Mouse (Mus musculus) CH12.LX (cell line): Measurements from ENCODE around the gene Rab25. TPM values are rescaled to one million over a fixed set of nuclear protein-coding genes. Genes with fewer than 3 reads are reported as not detected.

ENCODE experiments used
- DNase-seq: peaks from one replicate; pipeline ENCODE4 v3.0.0-alpha.2; 2013; ENCODE audit errors: extremely low read depth
- H3K27ac ChIP-seq: 2 replicates; pipeline ENCODE4 v1.5.1; 2012; ENCODE audit warnings: low read depth, mild to moderate bottlenecking, control low read depth, moderate library complexity; ENCODE audit not compliant: insufficient read depth
- H3K27me3 ChIP-seq: replicated peaks from 2 replicates; pipeline ENCODE3; 2012; ENCODE audit warnings: inconsistent platforms
- H3K36me3 ChIP-seq, 2 experiments: replicated peaks in 1 of 2; 2 replicates each; pipeline versions ENCODE3 to v1.6.1; 2012; ENCODE audit warnings: inconsistent platforms in 1 of 2, low read length in 1 of 2, mild to moderate bottlenecking in 1 of 2, mixed read lengths in 1 of 2, moderate library complexity in 1 of 2; ENCODE audit not compliant: control insufficient read depth in 1 of 2, insufficient read depth in 1 of 2
- H3K4me1 ChIP-seq, 2 experiments: 2 replicates each; pipeline ENCODE4 v1.6.1; 2012; ENCODE audit warnings: inconsistent platforms in 1 of 2, moderate library complexity in 1 of 2; ENCODE audit not compliant: insufficient read depth in 2 of 2, control insufficient read depth in 1 of 2
- H3K4me2 ChIP-seq: 2 replicates; pipeline ENCODE4 v1.6.1; 2012; ENCODE audit warnings: low read depth, mild to moderate bottlenecking, control low read depth; ENCODE audit not compliant: poor library complexity, insufficient read depth, severe bottlenecking
- H3K4me3 ChIP-seq, 3 experiments: fragments of 150-350 bp in 1 of 3; sonication (generic) in 1 of 3; replicated peaks in 1 of 3; 2 replicates each; pipeline versions ENCODE3 to v1.5.1; 2011 to 2012; ENCODE audit warnings: low read depth in 2 of 3, low read length in 2 of 3, mild to moderate bottlenecking in 2 of 3, moderate library complexity in 2 of 3, control low read depth in 1 of 3, improper control_type of control experiment in 1 of 3, inconsistent platforms in 1 of 3, mixed read lengths in 1 of 3; ENCODE audit not compliant: poor library complexity in 1 of 3
- H3K79me2 ChIP-seq: replicated peaks from 2 replicates; pipeline ENCODE4 v1.6.1; 2012; ENCODE audit warnings: mild to moderate bottlenecking, moderate library complexity; ENCODE audit not compliant: control insufficient read depth, poor library complexity, insufficient read depth, severe bottlenecking; ENCODE audit errors: extremely low read depth
- H3K9ac ChIP-seq: 2 replicates; pipeline ENCODE4 v1.6.1; 2012; ENCODE audit warnings: low read depth, mild to moderate bottlenecking, control low read depth, moderate library complexity; ENCODE audit not compliant: insufficient read depth
- H3K9me3 ChIP-seq: replicated peaks from 2 replicates; pipeline ENCODE3; 2012; ENCODE audit warnings: low read length, inconsistent platforms, mixed read lengths
- CTCF ChIP-seq, 2 experiments: IDR thresholded peaks in 1 of 2; conservative IDR thresholded peaks in 1 of 2; 2 replicates each; pipeline ENCODE4 v1.5.1; 2011 to 2012; ENCODE audit warnings: low read depth in 2 of 2, low read length in 2 of 2, improper control_type of control experiment in 1 of 2, inconsistent platforms in 1 of 2, mild to moderate bottlenecking in 1 of 2, moderate library complexity in 1 of 2
- E2F4 ChIP-seq: IDR thresholded peaks from 2 replicates; pipeline ENCODE4 v1.6.1; 2011; ENCODE audit warnings: low read depth, low read length, improper control_type of control experiment; ENCODE audit not compliant: insufficient replicate concordance
- ELF1 ChIP-seq: IDR thresholded peaks from 2 replicates; pipeline ENCODE4 v1.6.1; 2014; ENCODE audit warnings: low read depth, mild to moderate bottlenecking, inconsistent platforms, low read length, improper control_type of control experiment
- HCFC1 ChIP-seq: IDR thresholded peaks from 2 replicates; pipeline ENCODE4 v1.6.1; 2012; ENCODE audit warnings: low read depth, mild to moderate bottlenecking, inconsistent platforms, low read length, improper control_type of control experiment
- IRF4 ChIP-seq: IDR thresholded peaks from 2 replicates; pipeline ENCODE4 v1.6.1; 2014; ENCODE audit warnings: low read depth, mild to moderate bottlenecking, inconsistent platforms, low read length, improper control_type of control experiment
- MAX ChIP-seq: IDR thresholded peaks from 2 replicates; pipeline ENCODE4 v1.6.1; 2011; ENCODE audit warnings: low read length, improper control_type of control experiment
- MEF2A ChIP-seq: IDR thresholded peaks from 2 replicates; pipeline ENCODE4 v1.6.1; 2014; ENCODE audit warnings: low read depth, mild to moderate bottlenecking, inconsistent platforms, low read length, improper control_type of control experiment, borderline replicate concordance
- MXI1 ChIP-seq: IDR thresholded peaks from 2 replicates; pipeline ENCODE4 v1.6.1; 2011; ENCODE audit warnings: mild to moderate bottlenecking, low read depth, low read length, improper control_type of control experiment
- MYC ChIP-seq: IDR thresholded peaks from 2 replicates; pipeline ENCODE4 v1.6.1; 2011; ENCODE audit warnings: low read depth, mild to moderate bottlenecking, improper control_type of control experiment, low read length
- NELFE ChIP-seq: IDR thresholded peaks from 2 replicates; pipeline ENCODE4 v1.6.1; 2011; ENCODE audit warnings: low read depth, low read length, improper control_type of control experiment
- NRF1 ChIP-seq: IDR thresholded peaks from 2 replicates; pipeline ENCODE4 v1.6.1; 2014; ENCODE audit warnings: low read depth, mild to moderate bottlenecking, inconsistent platforms, low read length, improper control_type of control experiment, moderate library complexity
- POLR2A ChIP-seq: IDR thresholded peaks from 2 replicates; pipeline ENCODE4 v1.6.1; 2011; ENCODE audit warnings: low read depth, mild to moderate bottlenecking, improper control_type of control experiment, low read length
- RAD21 ChIP-seq: IDR thresholded peaks from 2 replicates; pipeline ENCODE4 v1.6.1; 2011; ENCODE audit warnings: low read depth, mild to moderate bottlenecking, low read length, improper control_type of control experiment, moderate library complexity
- RCOR1 ChIP-seq: conservative IDR thresholded peaks from 2 replicates; pipeline ENCODE4 v1.6.1; 2012; ENCODE audit warnings: low read depth, mild to moderate bottlenecking, inconsistent platforms, low read length, improper control_type of control experiment
- SIN3A ChIP-seq: IDR thresholded peaks from 2 replicates; pipeline ENCODE4 v1.6.1; 2012; ENCODE audit warnings: low read length, improper control_type of control experiment, inconsistent platforms
- SMC3 ChIP-seq: IDR thresholded peaks from 2 replicates; pipeline ENCODE4 v1.6.1; 2011; ENCODE audit warnings: low read depth, low read length, improper control_type of control experiment
- TBP ChIP-seq: conservative IDR thresholded peaks from 2 replicates; pipeline ENCODE4 v1.6.1; 2011; ENCODE audit warnings: low read depth, low read length, improper control_type of control experiment
- TCF12 ChIP-seq: IDR thresholded peaks from 2 replicates; pipeline ENCODE4 v1.6.1; 2014; ENCODE audit warnings: low read depth, mild to moderate bottlenecking, inconsistent platforms, low read length, improper control_type of control experiment
- ZC3H11A ChIP-seq: IDR thresholded peaks from 2 replicates; pipeline ENCODE4 v1.6.1; 2012; ENCODE audit warnings: low read depth, mild to moderate bottlenecking, inconsistent platforms, low read length, improper control_type of control experiment
- ZNF384 ChIP-seq: IDR thresholded peaks from 2 replicates; pipeline ENCODE4 v1.6.1; 2012; ENCODE audit warnings: low read depth, low read length, improper control_type of control experiment, inconsistent platforms
- dilution Hi-C: fragments of 300-500 bp; cut with MboI; formaldehyde crosslinking; loops from 2 replicates; pipeline ENCODE4 v1.14.3; 2020; ENCODE audit warnings: low sequenced_read_pairs; ENCODE audit not compliant: extremely low pct_unique_long_range_greater_than_20kb, extremely low pct_ligation_motif_present
- in situ Hi-C: fragments of 300-500 bp; cut with MboI; formaldehyde crosslinking; loops from 3 replicates; pipeline ENCODE4 v1.14.3; 2019; ENCODE audit warnings: low sequenced_read_pairs, low pct_ligation_motif_present, low pct_unique_long_range_greater_than_20kb, mixed read lengths
- polyA plus RNA-seq: library from polyadenylated mRNA; unstranded; fragments of >175 nt; gene quantifications from 2 replicates; pipeline ENCODE4 v1.2.1, GENCODE M21; 2012; ENCODE audit warnings: low read depth; ENCODE audit not compliant: insufficient read length
- total RNA-seq, 2 experiments: library from RNA; depleted of rRNA; stranded (reverse); fragments of 300-350 nt in 1 of 2; fragments of >200 nt in 1 of 2; gene quantifications; 2 replicates each; pipeline ENCODE4 v1.2.3; 2012 to 2014

Rab25 gene
- total and polyA plus RNA-seq, 3 experiments = 0.79 to 4.1 (median 1.8) TPM

- no peak overlapping the region for H3K27ac ChIP-seq
- dilution Hi-C loops (no loop called here), in situ Hi-C loops (no loop called here)
- H3K9ac ChIP-seq = no peak overlapping the region
- TF ChIP-seq ZC3H11A (peak; percentile 90), IRF4 (0 out of 2 replicates have a peak, but pooled peaks have one; percentile 39), SMC3 (peak; percentile 98), TCF12 (peak; percentile 54; the same call in 1 of the 2 replicates), NELFE (peak; percentile 82; the same call in 1 of the 2 replicates), TBP (no peak), MYC (peak; percentile 67; the same call in 1 of the 2 replicates), MXI1 (peak; percentile 78; the same call in 1 of the 2 replicates), SIN3A (0 out of 2 replicates have a peak, but pooled peaks have one; percentile 67), ZNF384 (no peak), RAD21 (peak; percentile 92), NRF1 (peak; percentile 41; the same call in 1 of the 2 replicates), POLR2A (0 out of 2 replicates have a peak, but pooled peaks have one; percentile 29), RCOR1 (no peak), HCFC1 (peak; percentile 49; the same call in 1 of the 2 replicates), MAX (peak; percentile 77), ELF1 (peak; percentile 29; the same call in 1 of the 2 replicates), CTCF (conservative IDR thresholded peaks at IDR 0.05 in 1 of 2, IDR thresholded peaks at IDR 0.05 in 1 of 2; ENCODE audit: low read depth in 2 of 2, low read length in 2 of 2) (peak; percentile 77 to 99), MEF2A (no peak), E2F4 (no peak)
- peak; percentile 91 for DNase-seq
- H3K9me3 ChIP-seq = no peaks in the 10 kb centered on the region
- H3K4me3 ChIP-seq = no peak overlapping the region
- H3K79me2 ChIP-seq = no peaks in the 10 kb centered on the region
- H3K4me2 ChIP-seq = no peak overlapping the region
- peaks cover 9 to 41% of the 10 kb centered on the region in 2 experiments for H3K36me3 ChIP-seq
- H3K4me1 ChIP-seq = peaks cover 22 to 44% of the 10 kb centered on the region in 2 experiments
- no peaks in the 10 kb centered on the region for H3K27me3 ChIP-seq
These were observed 21.7 kb downstream of the Rab25 start for GRCm38 (mm10) chr3:88526157-88527131.
